Mouse (Mus musculus): ENCODE measurements around the gene Cand2. TPM values are rescaled to one million over a fixed set of nuclear protein-coding genes. Genes with fewer than 3 reads are reported as not detected.

Gene Cand2
- polyA plus RNA-seq (2016; fragmentation: Nextera tagmentation; extraction: Ambion mirVana) = 56.3 and 57.3 TPM in 2 replicates

DNA sequence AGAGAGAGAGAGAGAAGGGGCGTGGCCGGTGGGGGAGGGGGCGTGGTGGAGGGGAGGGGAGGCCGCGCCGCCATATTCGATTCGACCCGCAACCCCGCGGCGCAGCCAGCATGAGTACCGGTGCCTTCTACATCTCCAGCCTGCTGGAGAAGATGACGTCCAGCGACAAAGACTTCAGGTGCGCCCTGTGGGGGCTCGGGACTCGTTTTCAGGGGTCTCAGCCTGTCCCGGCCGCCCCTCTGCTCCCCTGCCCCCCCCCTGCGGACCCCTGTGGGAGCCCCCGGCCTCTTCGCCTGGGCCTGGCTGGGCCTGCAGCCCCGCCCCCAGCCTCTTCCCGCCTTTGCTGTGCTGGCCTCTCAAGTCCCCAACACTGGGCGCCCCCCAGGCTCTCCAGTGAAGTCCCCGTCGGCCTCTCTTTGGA, at the start of gene Cand2:
Gene Cand2, plus strand, starts transcription at position 38 of the 421 bp plus-strand sequence.
- H3K27ac ChIP-seq (replicated peaks) = peak within 1 kb of the TSS; percentile 98
- H3K4me3 ChIP-seq = peak within 1 kb of the TSS; percentile 91
- DNase-seq (ENCODE audit: low spot score) = peak; percentile 85
- peaks cover 28% of the 10 kb centered on the region for H3K36me3 ChIP-seq
- H3K4me1 ChIP-seq = peaks cover 31% of the 10 kb centered on the region
- WGBS = 0% methylated on average over 24 of the region's 28 CpGs
- 0 out of 2 replicates have a peak, but pooled peaks cover 4% of the 10 kb centered on the region for H3K9me3 ChIP-seq (replicated peaks)
- H3K27me3 ChIP-seq (ENCODE audit: low read depth, poor library complexity, severe bottlenecking) = no peaks in the 10 kb centered on the region

DNA sequence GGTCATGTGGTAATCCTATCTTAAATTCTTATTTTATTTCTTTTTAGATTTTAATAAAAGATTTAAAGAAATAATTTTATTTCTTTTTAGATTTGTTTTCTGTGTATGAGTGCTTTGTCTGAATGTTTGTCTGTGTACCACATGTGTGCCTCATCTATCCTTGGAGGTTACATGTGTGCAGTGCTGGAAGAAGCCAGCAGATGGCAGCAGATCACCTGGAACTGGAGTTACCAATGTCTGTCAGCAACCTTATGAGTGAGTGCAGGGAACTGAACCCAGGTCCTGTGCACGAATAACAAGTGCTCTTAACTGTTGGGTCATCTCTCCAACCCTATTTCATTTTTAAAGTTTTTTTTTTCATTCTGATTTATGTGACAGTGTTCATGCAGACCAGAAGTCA, 47.2 kb upstream of the Cand2 start:
- Histone ChIP-seq H3K27me3 (ENCODE audit: low read depth, poor library complexity, severe bottlenecking) (no peaks in the 10 kb centered on the region), H3K36me3 (no peaks in the 10 kb centered on the region), H3K27ac (replicated peaks) (no peak overlapping the region), H3K4me3 (no peak overlapping the region), H3K4me1 (0 out of 2 replicates have a peak, but pooled peaks cover 2% of the 10 kb centered on the region), H3K9me3 (replicated peaks) (peaks cover 4% of the 10 kb centered on the region; the same call in 1 of the 2 replicates)
- 76% methylated on average over 1 of the region's 1 CpGs for WGBS
- DNase-seq (ENCODE audit: low spot score) = peak; percentile 59

DNA sequence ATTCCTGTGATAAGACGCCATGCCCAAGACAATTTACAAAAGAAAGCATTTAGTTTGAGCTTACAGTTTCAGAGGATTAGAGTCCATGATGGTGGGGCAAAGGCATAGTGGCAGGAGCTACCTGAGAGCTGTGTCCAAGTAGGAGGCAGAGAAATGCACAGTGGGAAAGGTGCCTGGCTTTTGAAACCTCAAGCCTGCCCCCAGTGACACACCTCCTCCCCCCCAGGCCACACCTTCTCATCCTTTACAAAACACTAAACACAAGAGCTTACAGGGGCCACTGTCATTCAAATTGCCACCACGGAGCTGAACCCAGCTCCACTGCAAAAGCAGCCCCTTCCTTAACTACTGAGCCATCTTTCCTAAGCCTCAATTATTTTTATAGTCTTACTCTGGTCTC, 46.8 kb upstream of the Cand2 start:
- Histone ChIP-seq H3K4me3 (no peak overlapping the region), H3K9me3 (replicated peaks) (peaks cover 4% of the 10 kb centered on the region; the same call in 1 of the 2 replicates), H3K27ac (replicated peaks) (no peak overlapping the region), H3K36me3 (no peaks in the 10 kb centered on the region), H3K27me3 (ENCODE audit: low read depth, poor library complexity, severe bottlenecking) (no peaks in the 10 kb centered on the region), H3K4me1 (0 out of 2 replicates have a peak, but pooled peaks cover 2% of the 10 kb centered on the region)
- WGBS = 43% methylated on average over 2 of the region's 2 CpGs
- DNase-seq (ENCODE audit: low spot score) = no peak

DNA sequence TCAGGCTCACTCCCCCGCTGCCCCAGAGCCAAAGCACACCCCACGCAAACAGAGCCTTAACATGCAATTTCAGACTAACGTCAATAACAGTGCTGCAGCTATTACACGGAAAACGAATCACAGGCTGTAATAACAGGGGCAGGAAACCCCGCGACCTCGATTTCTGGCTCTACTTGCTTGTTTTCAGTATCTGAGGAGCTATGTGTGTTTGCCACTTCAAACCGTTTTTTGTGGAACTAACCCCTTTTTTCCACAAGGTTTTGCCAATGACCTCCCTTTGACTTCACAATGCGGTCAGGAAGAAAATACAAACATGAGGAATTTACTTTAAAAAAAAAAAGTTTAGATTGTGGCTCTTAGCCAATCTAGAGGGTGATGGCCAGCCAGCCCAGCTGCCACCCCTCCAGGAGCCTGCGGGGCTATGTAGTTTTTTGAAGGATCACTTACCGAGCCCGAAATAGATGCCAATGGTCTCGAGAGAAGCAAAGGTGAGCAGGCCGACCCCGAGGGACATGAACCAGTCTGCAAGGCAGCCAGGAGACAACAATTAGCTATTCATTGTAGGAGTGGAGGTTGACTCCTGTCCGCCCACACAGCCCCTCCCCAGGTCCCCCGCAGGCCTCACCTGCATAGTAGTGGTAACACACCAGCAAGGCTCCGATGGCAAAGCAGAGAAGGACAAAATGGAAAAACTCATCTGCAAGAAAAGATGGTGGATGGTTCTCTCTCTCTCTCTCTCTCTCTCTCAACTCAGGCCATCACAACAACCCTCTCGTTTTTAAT, 43.6 kb upstream of the Cand2 start:
- WGBS = 79% methylated on average over 20 of the region's 20 CpGs
- Histone ChIP-seq H3K27ac (replicated peaks) (no peak overlapping the region), H3K36me3 (no peaks in the 10 kb centered on the region), H3K27me3 (ENCODE audit: low read depth, poor library complexity, severe bottlenecking) (no peaks in the 10 kb centered on the region), H3K4me1 (0 out of 2 replicates have a peak, but pooled peaks cover 2% of the 10 kb centered on the region), H3K9me3 (replicated peaks) (peaks cover 9% of the 10 kb centered on the region), H3K4me3 (no peak overlapping the region)
- DNase-seq (ENCODE audit: low spot score) = no peak

DNA sequence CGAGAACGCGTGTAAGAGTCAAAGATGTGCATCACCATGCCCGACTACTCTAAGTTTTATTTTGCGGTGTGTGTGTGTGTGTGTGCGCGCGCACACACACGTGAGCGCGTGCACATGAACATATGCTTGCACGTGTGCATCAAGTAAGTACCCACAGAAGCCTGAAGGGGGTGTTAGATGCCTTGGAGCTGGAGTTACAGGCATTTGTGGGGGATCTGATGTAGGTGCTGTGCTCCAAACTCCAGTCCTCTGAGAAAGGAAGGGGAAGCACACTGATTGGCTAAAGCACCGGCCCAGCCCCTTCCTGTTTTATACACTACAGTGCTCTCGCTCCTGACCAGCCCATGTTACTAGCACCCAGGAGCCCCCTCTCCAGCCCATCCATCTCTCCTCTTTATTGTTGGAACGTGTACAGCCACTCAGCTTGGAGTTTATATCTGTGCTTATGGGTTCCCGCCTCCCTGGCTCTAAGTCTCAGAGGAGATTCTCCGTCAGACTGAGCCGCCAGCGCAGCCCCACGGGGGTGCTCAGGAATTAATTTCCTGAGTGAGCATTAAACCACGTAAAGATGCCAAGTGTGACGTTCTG, 41.9 kb upstream of the Cand2 start:
- no peak for DNase-seq (ENCODE audit: low spot score)
- peaks cover 5% of the 10 kb centered on the region for H3K9me3 ChIP-seq (replicated peaks)
- H3K27me3 ChIP-seq (ENCODE audit: low read depth, poor library complexity, severe bottlenecking) = no peaks in the 10 kb centered on the region
- H3K36me3 ChIP-seq = no peaks in the 10 kb centered on the region
- 0 out of 2 replicates have a peak, but pooled peaks cover 2% of the 10 kb centered on the region for H3K4me1 ChIP-seq
- H3K27ac ChIP-seq (replicated peaks) = no peak overlapping the region
- no peak overlapping the region for H3K4me3 ChIP-seq
- 89% methylated on average over 22 of the region's 22 CpGs for WGBS

DNA sequence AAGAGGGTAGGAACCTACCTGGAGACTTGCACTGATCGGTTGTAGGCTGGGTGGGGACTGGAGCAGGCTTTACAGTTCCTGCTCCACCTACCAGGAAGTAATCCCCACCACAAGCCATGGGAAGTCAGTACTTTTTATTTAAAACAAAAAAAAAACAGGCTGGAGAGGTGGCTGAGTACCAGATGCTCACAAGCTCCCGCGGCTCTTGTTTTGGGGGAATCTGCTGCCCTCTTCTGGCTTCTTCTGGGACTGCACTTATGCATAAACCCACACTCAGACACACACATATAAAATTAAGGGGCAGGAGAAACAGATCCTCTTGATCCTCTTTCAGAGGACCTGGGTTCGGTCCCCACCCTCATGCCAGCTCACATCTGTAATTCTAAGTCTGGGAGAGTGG, 39.4 kb upstream of the Cand2 start:
- Histone ChIP-seq H3K27me3 (ENCODE audit: low read depth, poor library complexity, severe bottlenecking) (no peaks in the 10 kb centered on the region), H3K9me3 (replicated peaks) (peaks cover 5% of the 10 kb centered on the region), H3K27ac (replicated peaks) (no peak overlapping the region), H3K36me3 (no peaks in the 10 kb centered on the region), H3K4me1 (0 out of 2 replicates have a peak, but pooled peaks cover 2% of the 10 kb centered on the region), H3K4me3 (no peak overlapping the region)
- 73% methylated on average over 4 of the region's 4 CpGs for WGBS
- DNase-seq (ENCODE audit: low spot score) = peak; percentile 35

DNA sequence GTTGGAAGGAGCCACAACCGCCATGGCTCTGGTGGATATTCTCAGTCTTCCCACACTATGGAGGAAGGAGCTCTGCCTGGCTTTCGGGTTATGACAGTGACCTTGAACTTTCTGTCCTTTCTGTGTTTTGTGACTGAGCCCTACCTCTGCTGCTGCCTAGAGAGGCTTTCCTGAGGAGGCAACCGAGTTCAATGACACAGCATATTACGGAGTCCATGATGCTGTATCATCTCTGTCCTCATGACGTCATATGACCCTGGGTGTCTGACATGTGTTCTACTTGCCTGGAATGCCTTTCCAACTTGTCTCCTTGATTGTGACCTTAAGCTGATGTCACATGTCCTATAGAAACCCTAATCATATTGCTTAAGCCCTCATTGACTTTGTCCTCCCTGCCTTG, 35.3 kb upstream of the Cand2 start:
- 96% methylated on average over 5 of the region's 5 CpGs for WGBS
- Histone ChIP-seq H3K27me3 (ENCODE audit: low read depth, poor library complexity, severe bottlenecking) (no peaks in the 10 kb centered on the region), H3K4me3 (no peak overlapping the region), H3K36me3 (no peaks in the 10 kb centered on the region), H3K27ac (replicated peaks) (no peak overlapping the region), H3K4me1 (0 out of 2 replicates have a peak, but pooled peaks cover 3% of the 10 kb centered on the region), H3K9me3 (replicated peaks) (peaks cover 5% of the 10 kb centered on the region)
- DNase-seq (ENCODE audit: low spot score) = no peak

DNA sequence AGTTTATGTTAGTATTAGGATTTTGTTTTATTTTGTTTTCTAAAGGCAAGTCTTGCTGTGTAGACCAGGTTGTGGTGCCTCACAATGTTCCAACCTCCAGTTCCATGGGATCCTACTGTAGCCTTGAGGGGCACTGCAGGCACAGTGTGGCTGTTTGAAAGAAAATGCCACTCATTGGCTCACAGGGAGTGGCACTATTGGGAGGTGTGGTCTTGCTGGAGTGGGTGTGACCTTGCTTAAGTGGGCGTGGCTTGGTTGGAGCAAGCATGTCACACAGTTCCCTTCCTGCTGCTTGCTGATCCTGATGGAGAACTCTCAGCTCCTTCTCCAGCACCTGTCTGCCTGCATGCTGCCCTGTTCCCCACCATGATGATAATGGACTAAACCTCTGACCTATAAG, 30.8 kb upstream of the Cand2 start:
- Histone ChIP-seq H3K4me1 (peaks cover 14% of the 10 kb centered on the region), H3K9me3 (replicated peaks) (no peaks in the 10 kb centered on the region), H3K36me3 (no peaks in the 10 kb centered on the region), H3K27ac (replicated peaks) (no peak overlapping the region), H3K4me3 (no peak overlapping the region), H3K27me3 (ENCODE audit: low read depth, poor library complexity, severe bottlenecking) (no peaks in the 10 kb centered on the region)
- DNase-seq (ENCODE audit: low spot score) = no peak
- 13% methylated on average over 1 of the region's 1 CpGs for WGBS

DNA sequence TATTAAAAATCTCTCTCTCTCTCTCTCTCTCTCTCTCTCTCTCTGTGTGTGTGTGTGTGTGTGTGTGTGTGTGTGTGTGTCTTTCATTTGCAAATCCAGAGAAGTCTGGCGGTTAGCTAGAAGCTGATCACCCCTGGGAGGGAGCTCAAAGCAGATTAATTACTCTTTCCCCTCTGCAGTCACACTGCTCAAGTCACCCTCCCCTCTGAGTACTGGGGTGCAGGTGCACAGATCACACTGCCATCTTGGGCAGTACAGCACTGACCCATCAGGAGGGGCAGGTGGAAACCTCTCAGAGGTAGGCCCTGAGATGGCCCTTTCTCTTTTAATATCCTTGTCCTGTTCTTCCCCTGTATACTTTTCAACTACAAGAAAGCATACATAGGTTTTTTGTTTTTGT, 28.0 kb upstream of the Cand2 start:
- Histone ChIP-seq H3K27me3 (ENCODE audit: low read depth, poor library complexity, severe bottlenecking) (no peaks in the 10 kb centered on the region), H3K9me3 (replicated peaks) (no peaks in the 10 kb centered on the region), H3K36me3 (no peaks in the 10 kb centered on the region), H3K4me1 (peaks cover 14% of the 10 kb centered on the region), H3K27ac (replicated peaks) (0 out of 2 replicates have a peak overlapping the region, but pooled peaks have one; percentile 42), H3K4me3 (no peak overlapping the region)
- WGBS = 30% methylated on average over 1 of the region's 1 CpGs
- no peak for DNase-seq (ENCODE audit: low spot score)

DNA sequence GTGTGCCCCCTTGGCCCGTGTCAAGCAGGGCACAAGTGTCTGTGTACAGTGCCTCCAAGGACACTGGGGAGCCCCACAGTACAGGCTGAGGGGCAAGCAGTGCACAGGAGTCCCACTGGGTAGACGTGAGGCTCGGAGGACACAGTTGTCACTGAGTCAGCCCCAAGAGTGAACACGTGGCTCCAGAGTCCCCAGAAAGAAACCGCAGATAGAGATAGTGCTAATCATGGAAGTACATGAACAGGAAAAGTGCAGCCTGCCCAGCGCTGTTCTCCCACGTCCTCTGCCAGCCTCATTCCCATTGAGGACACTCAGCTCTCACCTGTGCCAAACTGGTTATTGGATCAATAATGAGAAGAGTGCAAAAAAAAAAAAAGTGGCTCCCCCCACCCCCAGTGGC, 18.8 kb upstream of the Cand2 start:
- WGBS = 86% methylated on average over 7 of the region's 7 CpGs
- no peak for DNase-seq (ENCODE audit: low spot score)
- no peak overlapping the region for H3K4me3 ChIP-seq
- H3K36me3 ChIP-seq = no peaks in the 10 kb centered on the region
- no peak overlapping the region for H3K27ac ChIP-seq (replicated peaks)
- H3K9me3 ChIP-seq (replicated peaks) = no peaks in the 10 kb centered on the region
- H3K4me1 ChIP-seq = peaks cover 25% of the 10 kb centered on the region
- H3K27me3 ChIP-seq (ENCODE audit: low read depth, poor library complexity, severe bottlenecking) = no peaks in the 10 kb centered on the region

DNA sequence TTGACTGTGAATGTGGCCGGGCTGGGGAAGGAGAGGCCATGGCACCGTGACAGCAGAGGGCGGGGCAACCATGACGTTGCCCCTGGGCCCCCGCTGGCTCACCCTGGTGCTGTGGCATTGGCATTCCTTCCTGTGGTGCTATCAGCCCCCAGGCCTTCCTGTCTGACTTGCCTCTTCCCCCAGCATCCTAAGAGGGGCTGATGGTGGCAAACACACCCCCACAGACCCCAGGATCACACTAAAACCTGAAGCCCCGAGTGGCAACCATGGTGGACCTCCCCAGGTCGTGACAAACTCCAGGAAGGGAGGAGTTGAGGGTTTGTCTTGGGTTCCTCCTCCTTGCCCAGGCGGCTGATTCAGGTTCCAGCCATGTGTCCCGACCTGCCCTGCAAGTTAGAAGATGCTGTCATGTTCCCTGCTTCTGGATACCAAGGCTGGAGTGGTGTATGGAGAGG, 15.3 kb upstream of the Cand2 start:
- no peaks in the 10 kb centered on the region for H3K9me3 ChIP-seq (replicated peaks)
- peaks cover 55% of the 10 kb centered on the region for H3K4me1 ChIP-seq
- no peak overlapping the region for H3K4me3 ChIP-seq
- WGBS = 82% methylated on average over 9 of the region's 9 CpGs
- H3K27me3 ChIP-seq (ENCODE audit: low read depth, poor library complexity, severe bottlenecking) = no peaks in the 10 kb centered on the region
- no peaks in the 10 kb centered on the region for H3K36me3 ChIP-seq
- 0 out of 2 replicates have a peak overlapping the region, but pooled peaks have one; percentile 49 for H3K27ac ChIP-seq (replicated peaks)
- no peak for DNase-seq (ENCODE audit: low spot score)

DNA sequence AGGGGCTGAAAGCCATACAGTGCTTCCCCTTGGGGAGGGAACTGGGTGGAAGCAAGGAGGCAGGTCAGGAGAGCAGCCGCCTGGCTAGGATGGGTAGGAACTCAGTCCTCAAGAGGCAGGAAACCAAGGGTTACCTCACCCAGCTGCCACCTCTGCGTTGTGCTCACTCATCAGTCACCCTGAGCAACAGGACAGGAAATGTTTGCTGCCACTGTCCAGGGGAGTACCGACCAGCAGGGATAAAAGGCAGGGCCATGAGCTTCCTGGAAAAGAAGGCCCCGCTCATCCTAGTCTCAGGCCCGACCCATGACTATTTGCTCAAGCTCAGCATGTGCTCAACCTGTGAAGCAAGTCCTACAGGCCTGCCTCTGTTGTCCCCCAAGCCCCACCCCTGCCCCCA, 14.9 kb upstream of the Cand2 start:
- no peaks in the 10 kb centered on the region for H3K9me3 ChIP-seq (replicated peaks)
- H3K27me3 ChIP-seq (ENCODE audit: low read depth, poor library complexity, severe bottlenecking) = no peaks in the 10 kb centered on the region
- H3K4me3 ChIP-seq = no peak overlapping the region
- no peaks in the 10 kb centered on the region for H3K36me3 ChIP-seq
- H3K4me1 ChIP-seq = peaks cover 55% of the 10 kb centered on the region
- 61% methylated on average over 5 of the region's 5 CpGs for WGBS
- DNase-seq (ENCODE audit: low spot score) = no peak
- 0 out of 2 replicates have a peak overlapping the region, but pooled peaks have one; percentile 49 for H3K27ac ChIP-seq (replicated peaks)

DNA sequence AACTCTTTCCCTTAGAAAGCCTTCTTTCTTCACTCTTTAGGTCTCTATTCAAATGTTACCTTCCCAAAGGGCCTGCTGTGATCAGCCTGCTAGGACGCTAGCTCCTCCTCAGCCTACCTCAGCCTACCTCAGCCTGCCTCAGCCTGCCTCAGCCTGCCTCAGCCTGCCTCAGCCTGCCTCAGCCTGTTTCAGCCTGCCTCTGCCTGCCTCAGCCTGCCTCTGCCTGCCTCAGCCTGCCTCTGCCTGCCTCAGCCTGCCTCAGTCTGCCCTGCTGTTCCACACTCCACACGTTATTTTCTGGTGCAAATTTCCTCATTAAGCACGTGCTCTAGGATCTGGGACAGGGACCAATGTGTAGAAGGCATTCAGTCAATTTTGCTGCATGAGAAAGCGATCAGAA, 14.2 kb upstream of the Cand2 start:
- no peak for DNase-seq (ENCODE audit: low spot score)
- H3K4me3 ChIP-seq = no peak overlapping the region
- H3K9me3 ChIP-seq (replicated peaks) = no peaks in the 10 kb centered on the region
- WGBS = 92% methylated on average over 4 of the region's 4 CpGs
- no peaks in the 10 kb centered on the region for H3K36me3 ChIP-seq
- H3K27ac ChIP-seq (replicated peaks) = no peak overlapping the region
- H3K27me3 ChIP-seq (ENCODE audit: low read depth, poor library complexity, severe bottlenecking) = no peaks in the 10 kb centered on the region
- peaks cover 54% of the 10 kb centered on the region for H3K4me1 ChIP-seq

Data from midbrain, embryonic 10.5 days (tissue).